Mouse (Mus musculus): ENCODE results near the gene Aldob. TPM values are rescaled to one million over a fixed set of nuclear protein-coding genes. Genes with fewer than 3 reads are reported as not detected.

Aldob gene
- 0.53 and 6.3 TPM in 2 replicates for polyA plus RNA-seq (2015; fragmentation: Nextera tagmentation; extraction: Ambion mirVana)

DNA sequence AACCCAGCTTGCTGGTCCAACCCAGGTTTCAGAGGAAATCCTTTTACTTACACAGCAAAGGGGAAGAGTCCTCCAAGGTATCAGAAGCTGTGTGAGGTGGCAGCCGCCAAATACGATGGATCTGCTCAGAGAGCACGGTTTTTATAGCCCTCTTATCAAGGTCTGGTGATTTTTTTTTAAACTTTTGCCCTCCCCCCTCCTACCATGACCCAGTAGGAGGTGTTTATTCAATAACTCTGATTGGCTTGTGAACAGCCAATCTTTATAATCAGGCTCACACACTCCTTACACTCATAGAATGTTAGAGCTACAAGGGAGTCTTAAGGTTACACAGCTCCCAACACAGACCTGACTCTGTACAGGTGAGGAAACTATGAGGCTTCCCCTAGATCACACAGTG is at the start of gene Aldob:
TSS of gene Aldob (minus strand) at position 164 of the 400 bp plus-strand sequence.
- no peaks in the 10 kb centered on the region for H3K36me3 ChIP-seq (ENCODE audit: control insufficient read depth, insufficient read depth, low read length)
- no peaks in the 10 kb centered on the region for H3K27me3 ChIP-seq (ENCODE audit: control insufficient read depth, insufficient read depth, low read depth, low read length)
- no peak within 1 kb of the TSS for H3K27ac ChIP-seq (ENCODE audit: low read length)
- H3K4me3 ChIP-seq (ENCODE audit: low read length): no peak within 1 kb of the TSS
- ATAC-seq (ENCODE audit: low read depth): no peak
- no peak within 1 kb of the TSS for H3K9ac ChIP-seq (ENCODE audit: low read length)
- H3K4me2 ChIP-seq (ENCODE audit: low read depth, low read length): no peak within 1 kb of the TSS
- 23% methylated on average over 3 of the region's 3 CpGs for WGBS
- H3K4me1 ChIP-seq (replicated peaks; ENCODE audit: control insufficient read depth, insufficient read depth, low read length): no peaks in the 10 kb centered on the region
- no peaks in the 10 kb centered on the region for H3K9me3 ChIP-seq (ENCODE audit: control insufficient read depth, low read length)

DNA sequence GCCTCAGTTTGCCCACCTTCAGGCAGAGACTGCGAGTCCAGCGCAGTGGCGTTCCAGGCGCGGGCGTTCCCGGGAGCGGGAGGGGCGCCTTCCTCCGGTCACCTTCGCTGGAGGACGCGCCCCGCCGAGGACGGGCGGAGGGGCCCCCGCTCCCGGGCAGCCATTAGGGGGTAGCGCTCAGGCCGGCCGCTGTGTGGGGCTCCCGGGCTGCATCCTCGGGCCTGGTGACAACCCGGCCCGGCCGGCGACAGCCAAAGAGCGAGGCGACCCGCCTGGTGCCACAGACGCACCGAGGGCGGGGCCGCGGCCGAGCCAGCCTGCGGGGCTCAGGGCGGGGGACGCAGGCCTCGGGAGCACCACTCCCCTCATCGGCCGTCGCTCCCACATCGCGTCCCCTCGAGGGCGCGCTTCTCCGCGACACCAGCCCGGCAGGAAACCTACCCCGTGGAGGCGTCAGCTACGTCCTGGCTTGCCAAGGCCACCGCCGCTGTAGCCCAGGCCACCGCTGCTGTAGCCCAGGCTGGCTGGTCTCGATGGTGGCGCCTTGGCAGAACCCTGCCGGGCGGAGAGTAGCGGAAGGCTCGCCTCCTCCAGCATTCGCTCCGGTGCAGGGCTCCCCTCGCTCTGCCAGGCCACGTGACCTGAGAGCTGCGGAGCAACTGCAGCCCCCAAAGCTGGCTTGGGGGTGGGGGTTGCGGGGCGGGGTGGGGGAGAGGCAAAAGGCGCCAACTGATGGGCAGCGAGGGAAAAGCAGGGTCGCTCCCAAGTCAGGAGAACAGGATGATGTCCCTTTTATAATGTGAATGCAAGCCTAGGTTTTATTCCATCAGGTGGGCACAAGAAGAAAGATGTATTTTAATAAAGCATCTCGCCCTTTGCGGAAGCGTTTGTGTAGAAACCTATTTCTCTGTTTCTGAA is 48.1 kb upstream of the Aldob start, which contains the start of gene Tmem246:
TSS of gene Tmem246 (minus strand) at position 694 of the 918 bp plus-strand sequence.
- ATAC-seq (ENCODE audit: low read depth): peak; percentile 95
- whole genome bisulfite sequencing: under 1% methylated on average over 51 of the region's 77 CpGs
- H3K9ac ChIP-seq (ENCODE audit: low read length): peak within 1 kb of the TSS; percentile 85

DNA sequence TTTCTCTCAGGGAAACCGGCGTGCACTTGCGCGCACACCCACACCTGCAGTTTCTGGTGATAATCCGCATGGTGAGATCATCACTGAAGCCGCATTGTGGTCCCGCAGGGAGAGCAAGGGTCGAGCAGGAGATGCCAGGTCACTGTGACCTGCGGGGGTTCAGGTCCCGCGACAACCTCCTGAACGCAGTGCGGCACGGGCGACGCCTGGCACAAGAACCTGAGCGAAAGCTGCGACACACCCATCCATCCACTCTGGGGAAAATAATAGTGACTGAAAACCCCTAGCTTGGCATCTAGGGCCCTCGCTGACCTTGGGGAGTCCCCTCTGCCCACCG is 47.5 kb upstream of the Aldob start:
- H3K4me1 ChIP-seq (replicated peaks; ENCODE audit: control insufficient read depth, insufficient read depth, low read length): no peaks in the 10 kb centered on the region; the same call in 1 of the 2 replicates
- H3K4me2 ChIP-seq (ENCODE audit: low read depth, low read length): peak overlapping the region; percentile 90
- WGBS: 2% methylated on average over 20 of the region's 20 CpGs
- peak overlapping the region; percentile 81 for H3K4me3 ChIP-seq (ENCODE audit: low read length)
- ATAC-seq (ENCODE audit: low read depth): no peak
- H3K27me3 ChIP-seq (ENCODE audit: control insufficient read depth, insufficient read depth, low read depth, low read length): no peaks in the 10 kb centered on the region
- no peaks in the 10 kb centered on the region for H3K36me3 ChIP-seq (ENCODE audit: control insufficient read depth, insufficient read depth, low read length)
- H3K9me3 ChIP-seq (ENCODE audit: control insufficient read depth, low read length): no peaks in the 10 kb centered on the region
- peak overlapping the region; percentile 85 for H3K9ac ChIP-seq (ENCODE audit: low read length)
- peak overlapping the region; percentile 87 for H3K27ac ChIP-seq (ENCODE audit: low read length)

More for the DNA sequence above, 48.1 kb upstream of the Aldob start, which contains the start of gene Tmem246:
- no peaks in the 10 kb centered on the region for H3K36me3 ChIP-seq (ENCODE audit: control insufficient read depth, insufficient read depth, low read length)
- peak within 1 kb of the TSS; percentile 87 for H3K27ac ChIP-seq (ENCODE audit: low read length)
- no peaks in the 10 kb centered on the region; the same call in 1 of the 2 replicates for H3K4me1 ChIP-seq (replicated peaks; ENCODE audit: control insufficient read depth, insufficient read depth, low read length)
- H3K4me3 ChIP-seq (ENCODE audit: low read length): peak within 1 kb of the TSS; percentile 81
- H3K9me3 ChIP-seq (ENCODE audit: control insufficient read depth, low read length): no peaks in the 10 kb centered on the region
- H3K27me3 ChIP-seq (ENCODE audit: control insufficient read depth, insufficient read depth, low read depth, low read length): no peaks in the 10 kb centered on the region
- H3K4me2 ChIP-seq (ENCODE audit: low read depth, low read length): peak within 1 kb of the TSS; percentile 90

DNA sequence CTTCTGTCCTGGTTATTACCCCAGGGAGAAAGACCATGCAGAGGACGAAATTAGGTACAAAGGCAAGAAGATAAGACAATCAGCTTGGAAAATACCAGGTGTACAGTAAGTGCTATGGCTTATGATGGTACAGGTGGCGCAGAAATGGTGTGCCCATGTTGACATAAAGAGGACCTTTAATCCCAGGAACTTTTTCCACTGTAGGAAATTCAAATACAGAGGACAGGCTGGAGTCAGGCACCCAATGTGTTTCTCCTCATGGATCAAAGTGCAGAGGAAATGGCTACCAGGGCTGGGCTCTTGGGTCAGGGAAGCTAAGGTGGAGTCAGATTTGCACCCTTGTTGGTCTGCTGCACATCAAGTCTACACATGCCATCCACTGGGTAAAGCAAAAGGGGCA is 40.8 kb upstream of the Aldob start:
- no peaks in the 10 kb centered on the region for H3K9me3 ChIP-seq (ENCODE audit: control insufficient read depth, low read length)
- no peaks in the 10 kb centered on the region for H3K36me3 ChIP-seq (ENCODE audit: control insufficient read depth, insufficient read depth, low read length)
- H3K4me2 ChIP-seq (ENCODE audit: low read depth, low read length): no peak overlapping the region
- H3K4me3 ChIP-seq (ENCODE audit: low read length): no peak overlapping the region
- no peak overlapping the region for H3K9ac ChIP-seq (ENCODE audit: low read length)
- H3K4me1 ChIP-seq (replicated peaks; ENCODE audit: control insufficient read depth, insufficient read depth, low read length): 0 out of 2 replicates have a peak, but pooled peaks cover 2% of the 10 kb centered on the region
- H3K27ac ChIP-seq (ENCODE audit: low read length): no peak overlapping the region
- 71% methylated on average over 2 of the region's 2 CpGs for whole genome bisulfite sequencing
- no peaks in the 10 kb centered on the region for H3K27me3 ChIP-seq (ENCODE audit: control insufficient read depth, insufficient read depth, low read depth, low read length)
- ATAC-seq (ENCODE audit: low read depth): no peak

DNA sequence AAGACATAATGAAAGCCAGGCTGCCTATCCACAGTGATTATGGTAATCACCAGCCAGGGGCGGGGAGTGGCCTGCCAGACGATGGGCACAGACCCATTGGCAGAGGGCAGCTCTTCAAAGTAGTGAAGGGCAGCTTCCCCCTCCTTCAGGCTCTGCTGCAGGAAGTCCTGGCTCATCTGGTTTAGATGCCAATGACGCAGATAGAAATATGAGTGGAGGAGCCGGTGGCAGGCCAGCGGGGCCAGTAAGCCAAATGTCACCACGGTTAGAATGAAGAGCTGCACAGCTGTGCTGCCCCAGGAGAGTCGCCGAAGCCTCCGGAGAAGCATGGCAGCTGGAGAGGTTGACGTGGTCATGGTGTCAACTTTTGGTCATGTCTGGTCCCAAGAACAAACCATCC is 37.5 kb upstream of the Aldob start:
- Histone ChIP-seq H3K4me3 (ENCODE audit: low read length) (no peak overlapping the region), H3K27me3 (ENCODE audit: control insufficient read depth, insufficient read depth, low read depth, low read length) (no peaks in the 10 kb centered on the region), H3K4me2 (ENCODE audit: low read depth, low read length) (no peak overlapping the region), H3K9me3 (ENCODE audit: control insufficient read depth, low read length) (no peaks in the 10 kb centered on the region), H3K9ac (ENCODE audit: low read length) (no peak overlapping the region), H3K4me1 (replicated peaks; ENCODE audit: control insufficient read depth, insufficient read depth, low read length) (peaks cover 16% of the 10 kb centered on the region), H3K27ac (ENCODE audit: low read length) (no peak overlapping the region), H3K36me3 (ENCODE audit: control insufficient read depth, insufficient read depth, low read length) (no peaks in the 10 kb centered on the region)
- no peak for ATAC-seq (ENCODE audit: low read depth)
- WGBS: 85% methylated on average over 10 of the region's 10 CpGs

DNA sequence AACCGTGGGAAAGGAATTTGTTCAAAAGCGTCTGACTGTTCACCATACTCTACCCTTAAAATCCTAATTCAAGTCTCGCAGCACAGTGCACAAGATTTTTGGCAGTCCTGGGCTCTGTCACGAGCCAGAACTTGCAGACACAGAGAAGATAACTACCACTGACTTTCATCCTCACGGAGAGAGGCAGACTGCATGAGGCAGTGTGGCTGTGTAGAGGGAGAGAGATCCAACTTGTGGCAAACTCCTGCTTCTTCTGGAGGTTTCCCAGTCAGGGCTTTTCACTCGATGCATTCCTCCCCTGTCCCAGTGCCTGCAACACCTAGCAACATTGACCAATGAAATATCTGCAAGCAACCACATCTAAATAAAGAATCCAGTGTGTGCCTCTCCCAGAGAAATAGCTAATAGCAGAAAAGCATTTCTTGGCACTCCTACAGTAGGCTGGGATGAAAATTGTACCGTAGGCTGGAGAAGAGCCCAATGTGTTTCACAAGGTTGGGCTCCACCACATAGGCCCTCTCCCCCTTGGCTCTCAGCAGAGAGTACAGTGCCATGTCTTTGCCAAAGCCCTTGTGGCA is 36.3 kb upstream of the Aldob start:
- H3K27me3 ChIP-seq (ENCODE audit: control insufficient read depth, insufficient read depth, low read depth, low read length): no peaks in the 10 kb centered on the region
- 58% methylated on average over 7 of the region's 7 CpGs for WGBS

DNA sequence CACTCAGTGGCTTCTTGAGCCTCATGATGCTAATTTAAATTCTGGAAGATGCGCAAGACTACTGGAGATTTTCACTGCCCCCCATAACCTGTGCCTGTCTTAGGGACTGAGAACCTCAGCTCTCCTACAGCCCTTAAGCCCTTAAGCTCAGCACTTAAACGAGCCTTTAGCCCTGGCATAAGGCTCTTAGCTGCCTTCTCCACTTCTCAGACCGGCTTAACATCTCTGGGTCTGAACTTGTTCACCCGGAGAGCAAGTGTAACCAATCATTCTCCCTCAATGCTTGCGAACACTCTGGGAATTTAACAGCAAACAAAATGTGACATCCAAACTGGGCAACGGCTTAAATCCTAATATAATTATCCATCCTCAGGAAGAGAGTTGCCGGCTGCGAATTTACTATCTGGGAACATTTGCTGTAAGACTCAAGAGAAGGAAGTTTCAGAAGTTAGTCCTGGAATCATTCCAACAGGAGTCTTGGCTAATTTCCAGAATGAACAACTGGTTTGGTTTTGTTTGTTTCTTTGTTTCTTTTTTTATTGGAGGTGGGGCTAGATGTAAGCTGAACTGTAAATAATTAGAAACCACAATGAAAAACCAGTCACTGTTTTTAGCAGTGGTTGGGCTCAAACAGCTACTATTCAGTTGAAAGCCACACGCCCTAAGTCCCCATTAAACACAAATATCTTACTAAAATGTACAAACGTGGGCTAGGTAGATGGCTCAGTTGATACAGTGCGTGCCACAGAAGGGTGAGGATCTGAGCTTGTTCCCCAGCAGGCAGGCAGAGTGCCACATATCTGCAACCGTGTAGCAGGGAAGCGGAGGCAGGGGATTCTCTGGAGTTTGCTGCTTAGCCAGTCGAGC is 34.9 kb upstream of the Aldob start:
- Histone ChIP-seq H3K4me2 (ENCODE audit: low read depth, low read length) (peak overlapping the region; percentile 40), H3K27ac (ENCODE audit: low read length) (peak overlapping the region; percentile 74), H3K27me3 (ENCODE audit: control insufficient read depth, insufficient read depth, low read depth, low read length) (no peaks in the 10 kb centered on the region), H3K4me3 (ENCODE audit: low read length) (no peak overlapping the region), H3K9ac (ENCODE audit: low read length) (peak overlapping the region; percentile 20; the same call in 1 of the 2 replicates), H3K36me3 (ENCODE audit: control insufficient read depth, insufficient read depth, low read length) (no peaks in the 10 kb centered on the region), H3K4me1 (replicated peaks; ENCODE audit: control insufficient read depth, insufficient read depth, low read length) (peaks cover 16% of the 10 kb centered on the region), H3K9me3 (ENCODE audit: control insufficient read depth, low read length) (no peaks in the 10 kb centered on the region)
- ATAC-seq (ENCODE audit: low read depth): peak; percentile 65
- 22% methylated on average over 14 of the region's 14 CpGs for WGBS

More for the DNA sequence above, 36.3 kb upstream of the Aldob start:
- ATAC-seq (ENCODE audit: low read depth): peak; percentile 69
- H3K9me3 ChIP-seq (ENCODE audit: control insufficient read depth, low read length): no peaks in the 10 kb centered on the region
- no peak overlapping the region for H3K9ac ChIP-seq (ENCODE audit: low read length)
- no peak overlapping the region for H3K4me3 ChIP-seq (ENCODE audit: low read length)
- no peaks in the 10 kb centered on the region for H3K36me3 ChIP-seq (ENCODE audit: control insufficient read depth, insufficient read depth, low read length)
- peaks cover 16% of the 10 kb centered on the region for H3K4me1 ChIP-seq (replicated peaks; ENCODE audit: control insufficient read depth, insufficient read depth, low read length)
- H3K4me2 ChIP-seq (ENCODE audit: low read depth, low read length): no peak overlapping the region
- peak overlapping the region; percentile 74 for H3K27ac ChIP-seq (ENCODE audit: low read length)

DNA sequence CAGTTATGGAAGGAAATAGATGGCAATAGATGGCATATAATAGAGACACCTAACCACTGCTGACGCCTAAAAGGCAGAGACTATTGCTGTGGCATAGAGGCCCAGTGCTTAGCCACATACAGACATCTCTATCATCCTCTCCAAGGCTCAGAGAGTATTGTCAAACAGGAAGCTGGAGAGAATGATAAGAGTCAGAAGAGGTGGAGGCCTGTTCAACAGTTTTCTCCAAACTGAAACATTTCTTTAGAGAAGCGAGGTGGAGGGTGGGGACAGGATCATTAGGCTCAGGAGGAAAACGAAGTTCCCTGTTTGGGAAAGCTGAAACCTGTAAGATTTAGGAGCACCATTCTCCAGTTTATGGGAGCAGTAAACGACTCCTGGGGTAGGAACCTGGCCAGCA is 31.9 kb upstream of the Aldob start:
- Histone ChIP-seq H3K27ac (ENCODE audit: low read length) (no peak overlapping the region), H3K27me3 (ENCODE audit: control insufficient read depth, insufficient read depth, low read depth, low read length) (no peaks in the 10 kb centered on the region), H3K36me3 (ENCODE audit: control insufficient read depth, insufficient read depth, low read length) (no peaks in the 10 kb centered on the region), H3K9ac (ENCODE audit: low read length) (no peak overlapping the region), H3K4me2 (ENCODE audit: low read depth, low read length) (no peak overlapping the region), H3K4me1 (replicated peaks; ENCODE audit: control insufficient read depth, insufficient read depth, low read length) (peaks cover 16% of the 10 kb centered on the region), H3K4me3 (ENCODE audit: low read length) (no peak overlapping the region), H3K9me3 (ENCODE audit: control insufficient read depth, low read length) (no peaks in the 10 kb centered on the region)
- no peak for ATAC-seq (ENCODE audit: low read depth)
- WGBS: 63% methylated on average over 4 of the region's 4 CpGs
